11 mouse cellular contexts compared by ENCODE assay signal in genomic region chr15:6909084-6909483, GRCm38 (mm10). TPM values are rescaled to one million over a fixed set of nuclear protein-coding genes. Genes with fewer than 3 reads are reported as not detected.
DNase-seq lines count a peak whose midpoint lies in the region; ATAC-seq and TF ChIP-seq lines count a peak whose summit lies in the region.
"Had no signal": no experiment of that assay in that cellular context is flagged by ENCODE, and none has a peak within 500 bp of the region (broad histone marks: within the 10 kb centered on the region; RNA-seq: fewer than 3 reads in every experiment).

No protein-coding gene starts in this region.

- peaks cover 6% of the 10 kb centered on the region for H3K4me1 ChIP-seq in embryonic facial prominence, embryonic 13.5 days
- peaks cover 11% of the 10 kb centered on the region; the same call in 1 of the 2 replicates for H3K4me1 ChIP-seq in embryonic facial prominence, embryonic 10.5 days
- H3K4me1 ChIP-seq in heart, embryonic 15.5 days (replicated peaks): peaks cover 12% of the 10 kb centered on the region
- peaks cover 11% of the 10 kb centered on the region for H3K4me1 ChIP-seq in heart, adult 2 months (ENCODE audit: control insufficient read depth, insufficient read depth, low read length)
- H3K4me1 ChIP-seq in midbrain, embryonic 13.5 days (replicated peaks): no peaks in the 10 kb centered on the region
- no peaks in the 10 kb centered on the region for H3K4me1 ChIP-seq in midbrain, embryonic 14.5 days (ENCODE audit: control insufficient read depth, insufficient read depth, low read length)
- 0 out of 2 replicates have a peak, but pooled peaks cover 3% of the 10 kb centered on the region for H3K4me1 ChIP-seq in stomach, postnatal 0 days (replicated peaks; ENCODE audit: control insufficient read depth, insufficient read depth)
- H3K4me1 ChIP-seq: embryonic facial prominence, embryonic 12.5 days had no signal

- no peak for DNase-seq in embryonic facial prominence, embryonic 10.5 days (ENCODE audit: low spot score)
- DNase-seq in heart, adult 2 months: no peak
- DNase-seq in midbrain, embryonic 14.5 days: no peak
- no peak for DNase-seq in stomach, postnatal 0 days (ENCODE audit: low spot score)
- no peak for DNase-seq in B cell, adult 2 months

- ATAC-seq in embryonic facial prominence, embryonic 13.5 days (ENCODE audit: insufficient number of reproducible peaks, insufficient read depth, low FRiP score, low TSS enrichment, low read depth): no peak
- no peak for ATAC-seq in heart, embryonic 15.5 days (replicated peaks; ENCODE audit: insufficient number of reproducible peaks, insufficient read depth, low FRiP score, low read depth)
- peak; percentile 38; the same call in 1 of the 2 replicates for ATAC-seq in midbrain, embryonic 13.5 days
- ATAC-seq in midbrain, embryonic 14.5 days (ENCODE audit: low FRiP score, low TSS enrichment): no peak
- ATAC-seq in stomach, postnatal 0 days (ENCODE audit: low FRiP score, low TSS enrichment): peak; percentile 16; the same call in 1 of the 2 replicates

- H3K79me2 ChIP-seq in heart, adult 2 months (replicated peaks; ENCODE audit: control insufficient read depth, insufficient read depth, low read length): no peaks in the 10 kb centered on the region

- no peak overlapping the region for H3K9ac ChIP-seq in embryonic facial prominence, embryonic 13.5 days
- H3K9ac ChIP-seq in heart, embryonic 15.5 days: no peak overlapping the region
- H3K9ac ChIP-seq in heart, adult 2 months (ENCODE audit: low read depth, low read length): no peak overlapping the region
- H3K9ac ChIP-seq in midbrain, embryonic 13.5 days (replicated peaks): no peak overlapping the region
- H3K9ac ChIP-seq in midbrain, embryonic 14.5 days (replicated peaks; ENCODE audit: low read length): no peak overlapping the region
- no peak overlapping the region for H3K9ac ChIP-seq in stomach, postnatal 0 days (ENCODE audit: low read length)
- H3K9ac ChIP-seq: embryonic facial prominence, embryonic 12.5 days; hindbrain, embryonic 15.5 days had no signal

- H3K9me3 ChIP-seq in embryonic facial prominence, embryonic 13.5 days: no peaks in the 10 kb centered on the region
- no peaks in the 10 kb centered on the region for H3K9me3 ChIP-seq in embryonic facial prominence, embryonic 10.5 days
- H3K9me3 ChIP-seq in heart, embryonic 15.5 days (replicated peaks): no peaks in the 10 kb centered on the region
- H3K9me3 ChIP-seq in midbrain, embryonic 13.5 days: no peaks in the 10 kb centered on the region
- H3K9me3 ChIP-seq in midbrain, embryonic 14.5 days (ENCODE audit: control insufficient read depth, low read length): no peaks in the 10 kb centered on the region
- H3K9me3 ChIP-seq in stomach, postnatal 0 days (ENCODE audit: control insufficient read depth, low read length): no peaks in the 10 kb centered on the region
- H3K9me3 ChIP-seq: embryonic facial prominence, embryonic 12.5 days; hindbrain, embryonic 15.5 days had no signal

- TF ChIP-seq POLR2A in heart, adult 2 months (IDR thresholded peaks at IDR 0.05; ENCODE audit: insufficient read depth, low read depth, low read length): no peak

- WGBS in embryonic facial prominence, embryonic 13.5 days: 59% methylated on average over 14 of the region's 14 CpGs
- 72% methylated on average over 14 of the region's 14 CpGs for WGBS in embryonic facial prominence, embryonic 10.5 days
- 40% methylated on average over 14 of the region's 14 CpGs for WGBS in heart, embryonic 15.5 days
- 30% methylated on average over 14 of the region's 14 CpGs for WGBS in heart, adult 2 months
- 57% methylated on average over 14 of the region's 14 CpGs for WGBS in midbrain, embryonic 13.5 days
- WGBS in midbrain, embryonic 14.5 days: 59% methylated on average over 14 of the region's 14 CpGs
- WGBS in stomach, postnatal 0 days: 46% methylated on average over 14 of the region's 14 CpGs

- intact Hi-C loops in heart, adult 2 months (cut with DNase I): loop anchor here (2.0 kb wide), 2 partner anchors 220 to 534 kb away; no protein-coding TSS in a partner anchor

- TF ChIP-seq EP300 in heart, adult 2 months (IDR thresholded peaks at IDR 0.05; ENCODE audit: insufficient read depth, low read depth, low read length): no peak
- TF ChIP-seq EP300 in stomach, postnatal 0 days (optimal IDR thresholded peaks at IDR 0.05): no peak

- no peaks in the 10 kb centered on the region for H3K36me3 ChIP-seq in embryonic facial prominence, embryonic 13.5 days
- H3K36me3 ChIP-seq in embryonic facial prominence, embryonic 10.5 days (replicated peaks): no peaks in the 10 kb centered on the region
- no peaks in the 10 kb centered on the region for H3K36me3 ChIP-seq in heart, embryonic 15.5 days
- no peaks in the 10 kb centered on the region for H3K36me3 ChIP-seq in heart, adult 2 months (ENCODE audit: control insufficient read depth, insufficient read depth, low read length)
- H3K36me3 ChIP-seq in midbrain, embryonic 13.5 days: no peaks in the 10 kb centered on the region
- no peaks in the 10 kb centered on the region for H3K36me3 ChIP-seq in midbrain, embryonic 14.5 days (ENCODE audit: control insufficient read depth, insufficient read depth, low read length)
- H3K36me3 ChIP-seq in stomach, postnatal 0 days (ENCODE audit: control insufficient read depth, insufficient read depth, low read length): no peaks in the 10 kb centered on the region
- H3K36me3 ChIP-seq: embryonic facial prominence, embryonic 12.5 days; hindbrain, embryonic 15.5 days had no signal

- H3K4me3 ChIP-seq in embryonic facial prominence, embryonic 13.5 days: no peak overlapping the region
- no peak overlapping the region for H3K4me3 ChIP-seq in embryonic facial prominence, embryonic 10.5 days
- no peak overlapping the region for H3K4me3 ChIP-seq in heart, embryonic 15.5 days
- H3K4me3 ChIP-seq in heart, adult 2 months: no peak overlapping the region
- no peak overlapping the region for H3K4me3 ChIP-seq in midbrain, embryonic 13.5 days (replicated peaks)
- H3K4me3 ChIP-seq in midbrain, embryonic 14.5 days (replicated peaks; ENCODE audit: low read depth, low read length): no peak overlapping the region
- no peak overlapping the region for H3K4me3 ChIP-seq in stomach, postnatal 0 days (ENCODE audit: low read depth, low read length)
- H3K4me3 ChIP-seq: embryonic facial prominence, embryonic 12.5 days; hindbrain, embryonic 15.5 days had no signal

- TF ChIP-seq CTCF in heart, adult 2 months (IDR thresholded peaks at IDR 0.05): no peak
- no peak for TF ChIP-seq CTCF in stomach, postnatal 0 days (IDR thresholded peaks at IDR 0.05; ENCODE audit: low read depth)

- peaks cover 16% of the 10 kb centered on the region for H3K27me3 ChIP-seq in embryonic facial prominence, embryonic 13.5 days
- peaks cover 18% of the 10 kb centered on the region; the same call in 1 of the 2 replicates for H3K27me3 ChIP-seq in embryonic facial prominence, embryonic 10.5 days (replicated peaks; ENCODE audit: low read depth, poor library complexity, severe bottlenecking)
- H3K27me3 ChIP-seq in heart, embryonic 15.5 days: peaks cover 13% of the 10 kb centered on the region
- H3K27me3 ChIP-seq in heart, adult 2 months (ENCODE audit: control insufficient read depth, insufficient read depth, low read length): no peaks in the 10 kb centered on the region; the same call in 1 of the 2 replicates
- H3K27me3 ChIP-seq in midbrain, embryonic 13.5 days: 0 out of 2 replicates have a peak, but pooled peaks cover 2% of the 10 kb centered on the region
- H3K27me3 ChIP-seq in midbrain, embryonic 14.5 days (ENCODE audit: control insufficient read depth, insufficient read depth, low read length): no peaks in the 10 kb centered on the region
- H3K27me3 ChIP-seq in stomach, postnatal 0 days (ENCODE audit: control insufficient read depth, insufficient read depth, low read length): no peaks in the 10 kb centered on the region
- H3K27me3 ChIP-seq: embryonic facial prominence, embryonic 12.5 days; hindbrain, embryonic 15.5 days had no signal

- H3K4me2 ChIP-seq in embryonic facial prominence, embryonic 13.5 days: peak overlapping the region; percentile 49; the same call in 1 of the 2 replicates
- H3K4me2 ChIP-seq in heart, embryonic 15.5 days: peak overlapping the region; percentile 46
- no peak overlapping the region for H3K4me2 ChIP-seq in midbrain, embryonic 13.5 days (replicated peaks)
- H3K4me2 ChIP-seq in midbrain, embryonic 14.5 days (ENCODE audit: low read length): no peak overlapping the region
- H3K4me2 ChIP-seq in stomach, postnatal 0 days (replicated peaks; ENCODE audit: low read depth): no peak overlapping the region
- H3K4me2 ChIP-seq: embryonic facial prominence, embryonic 12.5 days had no signal

- no peak overlapping the region for H3K27ac ChIP-seq in embryonic facial prominence, embryonic 13.5 days
- H3K27ac ChIP-seq in embryonic facial prominence, embryonic 10.5 days (replicated peaks): no peak overlapping the region
- H3K27ac ChIP-seq in heart, embryonic 15.5 days: no peak overlapping the region
- H3K27ac ChIP-seq in heart, adult 2 months: no peak overlapping the region
- no peak overlapping the region for H3K27ac ChIP-seq in midbrain, embryonic 13.5 days
- H3K27ac ChIP-seq in midbrain, embryonic 14.5 days (replicated peaks; ENCODE audit: low read depth, low read length): no peak overlapping the region
- no peak overlapping the region for H3K27ac ChIP-seq in stomach, postnatal 0 days (replicated peaks)
- H3K27ac ChIP-seq: embryonic facial prominence, embryonic 12.5 days; hindbrain, embryonic 15.5 days; macrophage had no signal

RNA-seq across cellular contexts. Expression of gene Osmr, which starts 34.3 kb away (rescaled TPM):
- 0.53 and 0.65 TPM in 2 replicates for polyA plus RNA-seq in embryonic facial prominence, embryonic 13.5 days (2015; fragmentation: Nextera tagmentation; extraction: Ambion mirVana)
- 0.35 and 0.36 TPM in 2 replicates for polyA plus RNA-seq in embryonic facial prominence, embryonic 10.5 days (2016; fragmentation: Nextera tagmentation; extraction: Ambion mirVana)
- 3.2 and 4.8 TPM in 2 replicates for polyA plus RNA-seq in heart, embryonic 15.5 days (2015; fragmentation: Nextera tagmentation; extraction: Ambion mirVana)
- 10 to 100 TPM in 1 of 2 experiments, 1 to 10 TPM in 1; 9.6 to 11.9 TPM for total RNA-seq in heart, adult 2 months (2021)
- polyA plus RNA-seq in heart, adult 2 months (2012; rRNA removed): 7.5 and 11.2 TPM in 2 replicates
- 0.96 and 1.3 TPM in 2 replicates for polyA plus RNA-seq in midbrain, embryonic 13.5 days (2015; fragmentation: Nextera tagmentation; extraction: Ambion mirVana)
- polyA plus RNA-seq in midbrain, embryonic 14.5 days (2014; fragmentation: Nextera tagmentation; extraction: Ambion mirVana): 0.85 and 1.8 TPM in 2 replicates
- polyA plus RNA-seq in stomach, postnatal 0 days (2015; fragmentation: Nextera tagmentation; extraction: Ambion mirVana): 1.7 and 2.5 TPM in 2 replicates
- polyA plus RNA-seq: macrophage had no signal

Comparison
In these comparisons a context has a peak if more than half of its experiments do, and no peak if none do; other contexts are left out.
1. ATAC-seq: peak in midbrain, embryonic 13.5 days (single experiment) and stomach, postnatal 0 days (single experiment); none in embryonic facial prominence, embryonic 13.5 days (single experiment), heart, embryonic 15.5 days (single experiment) and midbrain, embryonic 14.5 days (single experiment).
2. H3K4me2 ChIP-seq: peak in embryonic facial prominence, embryonic 13.5 days (single experiment) and heart, embryonic 15.5 days (single experiment); none in midbrain, embryonic 13.5 days (single experiment), midbrain, embryonic 14.5 days (single experiment) and stomach, postnatal 0 days (single experiment).